Mouse (Mus musculus) olfactory bulb, adult 2 months (tissue): ENCODE measurements around the gene Serpinf2.

Experiments used
- CTCF ChIP-seq: fragments of 200-500 bp; IDR thresholded peaks from 2 replicates; pipeline ENCODE4 v1.5.1; 2012; ENCODE audit warnings: low read depth, mild to moderate bottlenecking, low read length, moderate library complexity; ENCODE audit not compliant: insufficient read depth
- POLR2A ChIP-seq: fragments of 200-500 bp; IDR thresholded peaks from 2 replicates; pipeline ENCODE4 v1.6.1; 2012; ENCODE audit warnings: mild to moderate bottlenecking, low read depth, low read length, moderate library complexity; ENCODE audit not compliant: insufficient read depth

DNA sequence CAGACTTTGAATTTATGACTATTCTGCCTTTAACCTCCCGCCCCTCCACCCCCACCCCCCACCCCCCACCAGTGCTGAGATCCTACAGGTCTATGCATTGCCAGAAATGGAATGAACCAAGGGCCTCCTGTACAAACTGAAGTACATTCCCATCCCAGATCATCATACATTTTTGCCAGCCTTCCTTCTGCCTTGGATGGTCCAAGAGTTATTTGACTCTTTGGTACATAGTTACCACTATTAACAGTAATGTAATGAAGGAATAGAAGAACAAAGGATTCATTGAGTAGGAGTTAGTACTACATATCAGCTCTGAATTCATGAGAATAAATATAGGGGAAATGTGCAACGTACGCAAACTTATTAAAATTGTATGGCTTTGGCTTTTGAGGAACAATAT lies 46.8 kb upstream of the Serpinf2 start:
- no peak for TF ChIP-seq CTCF
- no peak for TF ChIP-seq POLR2A
